Mouse (Mus musculus): ENCODE results near the gene Atad1. TPM values are rescaled to one million over a fixed set of nuclear protein-coding genes. Genes with fewer than 3 reads are reported as not detected.

Gene Atad1
- polyA plus RNA-seq, 1 experiment from 2014 or later = 79.7 TPM

- Histone ChIP-seq H3K9me3 (ENCODE audit: control insufficient read depth, low read length) (no peaks in the 10 kb centered on the region), H3K36me3 (ENCODE audit: control insufficient read depth, insufficient read depth, low read length) (peaks cover 9% of the 10 kb centered on the region), H3K27me3 (replicated peaks; ENCODE audit: control insufficient read depth, insufficient read depth, low read length) (no peaks in the 10 kb centered on the region), H3K9ac (ENCODE audit: low read length) (peak overlapping the region; percentile 96), H3K27ac (ENCODE audit: low read depth) (no peak overlapping the region), H3K4me3 (ENCODE audit: low read depth, low read length) (peak overlapping the region; percentile 97), H3K4me1 (replicated peaks; ENCODE audit: control insufficient read depth, insufficient read depth, low read length) (peaks cover 21% of the 10 kb centered on the region), H3K4me2 (ENCODE audit: low read length) (peak overlapping the region; percentile 88)
- ATAC-seq (replicated peaks; ENCODE audit: low FRiP score, low TSS enrichment, low read depth) = no peak
- WGBS = 5% methylated on average over 8 of the region's 8 CpGs
- no peak for DNase-seq (ENCODE audit: low spot score)
These were observed 19.9 kb upstream of the Atad1 start for GRCm38 (mm10) chr19:32759357-32760024.

GRCm38 (mm10) chr19:32758793-32759161 is 19.2 kb upstream of the Atad1 start:
- ATAC-seq (replicated peaks; ENCODE audit: low FRiP score, low TSS enrichment, low read depth) = no peak
- DNase-seq (ENCODE audit: low spot score) = no peak
- WGBS = under 1% methylated on average over 11 of the region's 11 CpGs

DNA sequence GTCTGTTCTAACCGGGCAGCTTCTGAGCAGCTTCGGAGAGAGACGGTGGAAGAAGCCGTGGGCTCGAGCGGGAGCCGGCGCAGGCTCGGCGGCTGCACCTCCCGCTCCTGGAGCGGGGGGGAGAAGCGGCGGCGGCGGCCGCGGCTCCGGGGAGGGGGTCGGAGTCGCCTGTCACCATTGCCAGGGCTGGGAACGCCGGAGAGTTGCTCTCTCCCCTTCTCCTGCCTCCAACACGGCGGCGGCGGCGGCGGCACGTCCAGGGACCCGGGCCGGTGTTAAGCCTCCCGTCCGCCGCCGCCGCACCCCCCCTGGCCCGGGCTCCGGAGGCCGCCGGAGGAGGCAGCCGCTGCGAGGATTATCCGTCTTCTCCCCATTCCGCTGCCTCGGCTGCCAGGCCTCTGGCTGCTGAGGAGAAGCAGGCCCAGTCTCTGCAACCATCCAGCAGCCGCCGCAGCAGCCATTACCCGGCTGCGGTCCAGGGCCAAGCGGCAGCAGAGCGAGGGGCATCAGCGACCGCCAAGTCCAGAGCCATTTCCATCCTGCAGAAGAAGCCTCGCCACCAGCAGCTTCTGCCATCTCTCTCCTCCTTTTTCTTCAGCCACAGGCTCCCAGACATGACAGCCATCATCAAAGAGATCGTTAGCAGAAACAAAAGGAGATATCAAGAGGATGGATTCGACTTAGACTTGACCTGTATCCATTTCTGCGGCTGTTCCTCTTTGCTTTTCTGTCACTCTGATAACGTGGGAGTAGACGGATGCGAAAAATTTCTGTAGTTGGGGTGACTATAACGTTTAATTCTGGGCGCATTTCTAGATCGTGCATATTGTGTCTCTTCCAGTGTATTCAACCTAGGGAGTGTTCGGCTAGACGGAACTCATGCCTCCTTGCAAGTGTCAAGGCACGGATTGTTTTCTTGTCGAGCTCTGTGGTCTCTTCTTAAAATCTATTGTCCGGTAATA is 18.5 kb upstream of the Atad1 start:
- Histone ChIP-seq H3K36me3 (ENCODE audit: control insufficient read depth, insufficient read depth, low read length) (peaks cover 4% of the 10 kb centered on the region), H3K27me3 (replicated peaks; ENCODE audit: control insufficient read depth, insufficient read depth, low read length) (no peaks in the 10 kb centered on the region), H3K4me2 (ENCODE audit: low read length) (peak overlapping the region; percentile 88), H3K4me3 (ENCODE audit: low read depth, low read length) (peak overlapping the region; percentile 97), H3K9ac (ENCODE audit: low read length) (peak overlapping the region; percentile 96), H3K4me1 (replicated peaks; ENCODE audit: control insufficient read depth, insufficient read depth, low read length) (peaks cover 20% of the 10 kb centered on the region), H3K27ac (ENCODE audit: low read depth) (peak overlapping the region; percentile 98), H3K9me3 (ENCODE audit: control insufficient read depth, low read length) (no peaks in the 10 kb centered on the region)
- DNase-seq (ENCODE audit: low spot score) = peak; percentile 83
- under 1% methylated on average over 49 of the region's 69 CpGs for WGBS
- no peak for ATAC-seq (replicated peaks; ENCODE audit: low FRiP score, low TSS enrichment, low read depth)

More at GRCm38 (mm10) chr19:32758793-32759161, 19.2 kb upstream of the Atad1 start:
- Histone ChIP-seq H3K27ac (ENCODE audit: low read depth) (peak overlapping the region; percentile 98; the same call in 1 of the 2 replicates), H3K4me1 (replicated peaks; ENCODE audit: control insufficient read depth, insufficient read depth, low read length) (peaks cover 20% of the 10 kb centered on the region), H3K4me2 (ENCODE audit: low read length) (peak overlapping the region; percentile 88), H3K9ac (ENCODE audit: low read length) (peak overlapping the region; percentile 96), H3K9me3 (ENCODE audit: control insufficient read depth, low read length) (no peaks in the 10 kb centered on the region), H3K4me3 (ENCODE audit: low read depth, low read length) (peak overlapping the region; percentile 97), H3K36me3 (ENCODE audit: control insufficient read depth, insufficient read depth, low read length) (peaks cover 6% of the 10 kb centered on the region), H3K27me3 (replicated peaks; ENCODE audit: control insufficient read depth, insufficient read depth, low read length) (no peaks in the 10 kb centered on the region)

GRCm38 (mm10) chr19:32756900-32757725 is 17.5 kb upstream of the Atad1 start, which contains the start of gene Pten:
Gene Pten (plus strand): TSS chr19:32757497.
- Histone ChIP-seq H3K27ac (ENCODE audit: low read depth) (peak within 1 kb of the TSS; percentile 98), H3K27me3 (replicated peaks; ENCODE audit: control insufficient read depth, insufficient read depth, low read length) (no peaks in the 10 kb centered on the region), H3K4me2 (ENCODE audit: low read length) (peak within 1 kb of the TSS; percentile 88), H3K4me3 (ENCODE audit: low read depth, low read length) (peak within 1 kb of the TSS; percentile 97), H3K4me1 (replicated peaks; ENCODE audit: control insufficient read depth, insufficient read depth, low read length) (peaks cover 20% of the 10 kb centered on the region), H3K9me3 (ENCODE audit: control insufficient read depth, low read length) (no peaks in the 10 kb centered on the region), H3K36me3 (ENCODE audit: control insufficient read depth, insufficient read depth, low read length) (peaks cover 2% of the 10 kb centered on the region; the same call in 1 of the 2 replicates), H3K9ac (ENCODE audit: low read length) (peak within 1 kb of the TSS; percentile 96)
- DNase-seq (ENCODE audit: low spot score) = peak; percentile 99
- WGBS = 1% methylated on average over 67 of the region's 77 CpGs
- peak; percentile 86 for ATAC-seq (replicated peaks; ENCODE audit: low FRiP score, low TSS enrichment, low read depth)

DNA sequence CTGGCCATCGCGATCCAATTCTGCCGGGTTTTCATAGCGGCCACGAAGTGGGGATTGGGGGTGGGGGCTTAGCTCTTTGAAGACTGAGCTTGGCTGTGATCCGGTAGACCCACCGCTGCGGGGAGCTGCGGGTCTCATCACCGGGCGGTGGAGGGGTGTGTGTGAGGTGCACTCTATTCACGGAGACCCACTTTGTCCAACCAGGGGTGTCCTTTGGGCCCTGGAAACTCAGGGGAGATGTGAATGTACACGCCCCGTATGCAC is 17.0 kb upstream of the Atad1 start:
- WGBS = 0% methylated on average over 14 of the region's 14 CpGs
- Histone ChIP-seq H3K9me3 (ENCODE audit: control insufficient read depth, low read length) (no peaks in the 10 kb centered on the region), H3K9ac (ENCODE audit: low read length) (peak overlapping the region; percentile 68), H3K4me2 (ENCODE audit: low read length) (peak overlapping the region; percentile 78), H3K4me1 (replicated peaks; ENCODE audit: control insufficient read depth, insufficient read depth, low read length) (peaks cover 20% of the 10 kb centered on the region), H3K4me3 (ENCODE audit: low read depth, low read length) (peak overlapping the region; percentile 97), H3K27me3 (replicated peaks; ENCODE audit: control insufficient read depth, insufficient read depth, low read length) (no peaks in the 10 kb centered on the region), H3K27ac (ENCODE audit: low read depth) (peak overlapping the region; percentile 98), H3K36me3 (ENCODE audit: control insufficient read depth, insufficient read depth, low read length) (peaks cover 2% of the 10 kb centered on the region; the same call in 1 of the 2 replicates)
- no peak for DNase-seq (ENCODE audit: low spot score)
- ATAC-seq (replicated peaks; ENCODE audit: low FRiP score, low TSS enrichment, low read depth) = peak; percentile 65

DNA sequence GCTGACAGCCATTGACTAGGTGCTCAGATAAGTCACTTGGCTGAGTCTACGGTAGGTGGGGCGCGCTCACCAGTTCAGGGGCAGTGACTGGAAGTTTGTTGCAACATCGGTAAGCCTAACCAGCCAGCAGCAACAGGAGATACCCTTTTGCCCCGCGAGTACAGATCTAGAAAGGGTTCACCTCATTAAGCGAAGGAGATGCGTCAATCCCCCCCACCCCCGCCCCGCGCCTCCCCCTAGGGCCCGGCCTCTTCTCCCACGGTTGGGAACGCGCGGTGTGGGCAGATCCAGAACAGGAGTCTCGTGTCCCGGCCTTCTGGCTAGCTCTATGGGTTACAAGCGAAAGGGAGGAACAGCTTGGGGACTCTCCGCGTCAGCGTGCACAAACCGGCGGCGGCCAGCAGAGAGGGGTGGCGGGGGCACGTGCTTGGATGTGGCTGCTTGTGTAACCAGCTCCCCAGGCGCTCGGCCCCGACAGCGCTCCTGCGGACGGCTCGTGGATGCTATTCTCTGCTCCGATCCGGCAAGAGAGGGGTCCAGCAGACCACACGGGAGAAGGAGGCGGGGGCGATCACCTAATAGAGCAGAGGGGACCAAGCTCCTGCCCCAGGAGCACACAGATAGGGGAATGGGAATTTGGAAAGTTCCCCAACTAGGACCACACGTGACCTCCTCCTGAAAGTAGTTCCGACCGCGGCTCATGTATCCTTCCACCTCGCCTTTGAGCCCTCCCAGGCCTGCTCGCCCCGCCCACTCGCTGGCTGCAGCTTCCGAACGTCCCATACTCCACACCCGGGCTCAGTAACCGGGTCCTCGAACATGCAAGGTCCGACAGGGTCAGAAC is 16.4 kb upstream of the Atad1 start:
- no peaks in the 10 kb centered on the region for H3K27me3 ChIP-seq (replicated peaks; ENCODE audit: control insufficient read depth, insufficient read depth, low read length)
- peak overlapping the region; percentile 78 for H3K4me2 ChIP-seq (ENCODE audit: low read length)
- 0% methylated on average over 53 of the region's 53 CpGs for WGBS
- H3K9ac ChIP-seq (ENCODE audit: low read length) = peak overlapping the region; percentile 68
- ATAC-seq (replicated peaks; ENCODE audit: low FRiP score, low TSS enrichment, low read depth) = peak; percentile 87
- peak overlapping the region; percentile 97 for H3K4me3 ChIP-seq (ENCODE audit: low read depth, low read length)
- H3K9me3 ChIP-seq (ENCODE audit: control insufficient read depth, low read length) = no peaks in the 10 kb centered on the region
- peak overlapping the region; percentile 98 for H3K27ac ChIP-seq (ENCODE audit: low read depth)
- peaks cover 17% of the 10 kb centered on the region for H3K4me1 ChIP-seq (replicated peaks; ENCODE audit: control insufficient read depth, insufficient read depth, low read length)
- DNase-seq (ENCODE audit: low spot score) = peak; percentile 99
- no peaks in the 10 kb centered on the region for H3K36me3 ChIP-seq (ENCODE audit: control insufficient read depth, insufficient read depth, low read length)

- WGBS = 5% methylated on average over 12 of the region's 12 CpGs
- H3K36me3 ChIP-seq (ENCODE audit: control insufficient read depth, insufficient read depth, low read length) = no peaks in the 10 kb centered on the region
- no peak for DNase-seq (ENCODE audit: low spot score)
These were observed 15.7 kb upstream of the Atad1 start for GRCm38 (mm10) chr19:32755104-32755791.

More at GRCm38 (mm10) chr19:32755104-32755791, 15.7 kb upstream of the Atad1 start:
- ATAC-seq (replicated peaks; ENCODE audit: low FRiP score, low TSS enrichment, low read depth) = no peak
- H3K4me2 ChIP-seq (ENCODE audit: low read length) = peak overlapping the region; percentile 78
- H3K4me3 ChIP-seq (ENCODE audit: low read depth, low read length) = peak overlapping the region; percentile 97
- no peaks in the 10 kb centered on the region for H3K27me3 ChIP-seq (replicated peaks; ENCODE audit: control insufficient read depth, insufficient read depth, low read length)
- H3K27ac ChIP-seq (ENCODE audit: low read depth) = peak overlapping the region; percentile 98; the same call in 1 of the 2 replicates
- H3K9me3 ChIP-seq (ENCODE audit: control insufficient read depth, low read length) = no peaks in the 10 kb centered on the region
- peaks cover 11% of the 10 kb centered on the region for H3K4me1 ChIP-seq (replicated peaks; ENCODE audit: control insufficient read depth, insufficient read depth, low read length)
- peak overlapping the region; percentile 68 for H3K9ac ChIP-seq (ENCODE audit: low read length)
